Mouse (Mus musculus) cortical plate, adult 2 months (tissue): ENCODE measurements around the gene Mrpl35.

ENCODE experiments used
- CTCF ChIP-seq: fragments of 200-500 bp; IDR thresholded peaks from 2 replicates; pipeline ENCODE4 v1.5.1; 2011; ENCODE audit warnings: mild to moderate bottlenecking, control low read depth, low read length; ENCODE audit not compliant: insufficient read depth; ENCODE audit errors: extremely low read depth
- POLR2A ChIP-seq: fragments of 200-500 bp; IDR thresholded peaks from 2 replicates; pipeline ENCODE4 v1.6.1; 2011; ENCODE audit warnings: mild to moderate bottlenecking, low read length, control low read depth; ENCODE audit not compliant: insufficient read depth; ENCODE audit errors: extremely low read depth

- TF ChIP-seq POLR2A (no peak), CTCF (no peak)
Observed at GRCm38 (mm10) chr6:71788348-71788747, 38.4 kb downstream of the Mrpl35 start.
